Mouse (Mus musculus): ENCODE results near the gene Foxd1.

- TF ChIP-seq POLR2A (IDR thresholded peaks at IDR 0.05; ENCODE audit: borderline replicate concordance, control insufficient read depth, low read depth, low read length) (no peak), CTCF (IDR thresholded peaks at IDR 0.05; ENCODE audit: control insufficient read depth, insufficient read depth, low read length) (no peak)
Observed at GRCm38 (mm10) chr13:98359337-98359736, 5.3 kb downstream of the Foxd1 start.

Measured in bone marrow, adult 2 months (tissue).